Mouse (Mus musculus) 416B (cell line): ENCODE results near the gene Atp6v0b.
A peak's percentile ranks its signal among the peaks of the same experiment; 100 is the strongest.

Experiments used
- DNase-seq: peaks from one replicate; pipeline ENCODE4 v3.0.0; 2011; ENCODE audit warnings: low read depth

Atp6v0b gene

GRCm38 (mm10) chr4:117871787-117872186 is 15.3 kb downstream of the Atp6v0b start:
- DNase-seq, result no peak

GRCm38 (mm10) chr4:117870437-117870836 is 16.7 kb downstream of the Atp6v0b start:
- DNase-seq, result no peak

- no peak for DNase-seq
Observed at GRCm38 (mm10) chr4:117869317-117869716, 17.8 kb downstream of the Atp6v0b start.

GRCm38 (mm10) chr4:117867823-117868222 is 19.3 kb downstream of the Atp6v0b start:
- DNase-seq, result no peak

GRCm38 (mm10) chr4:117867000-117867399 is 20.1 kb downstream of the Atp6v0b start:
- DNase-seq, result peak; percentile 82

- peak; percentile 40 for DNase-seq
Observed at GRCm38 (mm10) chr4:117866083-117866482, 21.1 kb downstream of the Atp6v0b start.

- DNase-seq, result no peak
Observed at GRCm38 (mm10) chr4:117862823-117863222, 24.3 kb downstream of the Atp6v0b start.

GRCm38 (mm10) chr4:117860570-117860969 is 26.6 kb downstream of the Atp6v0b start:
- DNase-seq, result no peak

GRCm38 (mm10) chr4:117858794-117859193 is 28.3 kb downstream of the Atp6v0b start:
- peak; percentile 48 for DNase-seq

- DNase-seq, result peak; percentile 26
Observed at GRCm38 (mm10) chr4:117855146-117855545, 32.0 kb downstream of the Atp6v0b start.

GRCm38 (mm10) chr4:117852152-117852868 is 34.8 kb downstream of the Atp6v0b start:
- DNase-seq, result no peak

GRCm38 (mm10) chr4:117850871-117851270 is 36.3 kb downstream of the Atp6v0b start:
- no peak for DNase-seq

GRCm38 (mm10) chr4:117850176-117850575 is 37.0 kb downstream of the Atp6v0b start:
- DNase-seq, result no peak

- no peak for DNase-seq
Observed at GRCm38 (mm10) chr4:117849506-117849905, 37.6 kb downstream of the Atp6v0b start.

- no peak for DNase-seq
Observed at GRCm38 (mm10) chr4:117849063-117849462, 38.1 kb downstream of the Atp6v0b start.

GRCm38 (mm10) chr4:117847011-117847410 is 40.1 kb downstream of the Atp6v0b start:
- DNase-seq, result no peak

- no peak for DNase-seq
Observed at GRCm38 (mm10) chr4:117846261-117846660, 40.9 kb downstream of the Atp6v0b start.

- no peak for DNase-seq
Observed at GRCm38 (mm10) chr4:117845316-117845715, 41.8 kb downstream of the Atp6v0b start.

GRCm38 (mm10) chr4:117844467-117844866 is 42.7 kb downstream of the Atp6v0b start:
- DNase-seq, result no peak

- no peak for DNase-seq
Observed at GRCm38 (mm10) chr4:117843101-117843500, 44.0 kb downstream of the Atp6v0b start.

GRCm38 (mm10) chr4:117841566-117841965 is 45.6 kb downstream of the Atp6v0b start:
- DNase-seq, result no peak

GRCm38 (mm10) chr4:117840821-117841220 is 46.3 kb downstream of the Atp6v0b start:
- DNase-seq, result no peak

GRCm38 (mm10) chr4:117839366-117839765 is 47.8 kb downstream of the Atp6v0b start:
- DNase-seq, result no peak

- no peak for DNase-seq
Observed at GRCm38 (mm10) chr4:117837271-117837670, 49.9 kb downstream of the Atp6v0b start.
